Mouse (Mus musculus) cortical plate, adult 2 months (tissue): ENCODE measurements around the gene Traf3ip2.

Source experiments
- CTCF ChIP-seq: fragments of 200-500 bp; IDR thresholded peaks from 2 replicates; pipeline ENCODE4 v1.5.1; 2011; ENCODE audit warnings: mild to moderate bottlenecking, control low read depth, low read length; ENCODE audit not compliant: insufficient read depth; ENCODE audit errors: extremely low read depth
- POLR2A ChIP-seq: fragments of 200-500 bp; IDR thresholded peaks from 2 replicates; pipeline ENCODE4 v1.6.1; 2011; ENCODE audit warnings: mild to moderate bottlenecking, low read length, control low read depth; ENCODE audit not compliant: insufficient read depth; ENCODE audit errors: extremely low read depth

DNA sequence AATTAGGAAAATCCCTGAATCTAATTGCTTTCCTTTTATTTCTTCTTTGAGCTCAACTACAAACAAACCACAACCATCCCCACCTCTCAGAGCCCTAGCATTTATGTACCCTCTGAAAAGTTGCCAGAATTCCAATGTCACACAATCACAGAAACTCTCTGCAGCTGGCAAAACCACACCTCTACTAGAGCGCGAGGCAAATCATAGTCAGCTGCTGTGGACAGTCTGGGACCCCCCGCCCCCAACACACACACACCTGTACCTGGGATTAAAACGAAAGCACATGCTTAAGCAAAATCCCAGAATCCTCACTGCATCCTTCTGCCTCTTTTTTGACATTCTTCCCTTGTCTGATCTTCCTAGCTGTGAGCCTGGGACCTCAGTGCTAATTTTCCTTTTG lies 13.1 kb upstream of the Traf3ip2 start:
- TF ChIP-seq POLR2A (no peak), CTCF (no peak)
